Mouse (Mus musculus) embryonic facial prominence, embryonic 14.5 days (tissue): ENCODE data around the gene Cenpi. TPM values are rescaled to one million over a fixed set of nuclear protein-coding genes. Genes with fewer than 3 reads are reported as not detected.

Experiments
- ATAC-seq: fragments of 200-750 bp; cut with Nextera tagmentation; 2 replicates; pipeline ENCODE4 v1.8.0; 2017; ENCODE audit warnings: low read depth, moderate number of reproducible peaks, moderate TSS enrichment
- DNase-seq: peaks from one replicate; pipeline ENCODE4 v3.0.0-alpha.2; 2015; ENCODE audit warnings: low spot score
- H3K27ac ChIP-seq: fragments of 300-500 bp; sonication (generic); replicated peaks from 2 replicates; pipeline ENCODE4 v1.5.1; 2014; ENCODE audit warnings: low read depth, mild to moderate bottlenecking, low read length, moderate library complexity
- H3K27me3 ChIP-seq: fragments of 300-500 bp; sonication (generic); replicated peaks from 2 replicates; pipeline ENCODE4 v1.6.1; 2014; ENCODE audit warnings: low read length; ENCODE audit not compliant: control insufficient read depth, insufficient read depth
- H3K36me3 ChIP-seq: fragments of 300-500 bp; sonication (generic); 2 replicates; pipeline ENCODE4 v1.6.1; 2014; ENCODE audit warnings: low read length, mixed read lengths; ENCODE audit not compliant: control insufficient read depth, insufficient read depth
- H3K4me1 ChIP-seq: fragments of 300-500 bp; sonication (generic); 2 replicates; pipeline ENCODE4 v1.6.1; 2014; ENCODE audit warnings: antibody characterized with exemption, low read length; ENCODE audit not compliant: control insufficient read depth, insufficient read depth
- H3K4me2 ChIP-seq: fragments of 300-500 bp; sonication (generic); 2 replicates; pipeline ENCODE4 v1.6.1; 2014; ENCODE audit warnings: low read depth, mild to moderate bottlenecking, low read length, moderate library complexity, mixed read lengths
- H3K4me3 ChIP-seq: fragments of 300-500 bp; sonication (generic); 2 replicates; pipeline ENCODE4 v1.5.1; 2014; ENCODE audit warnings: low read depth, mild to moderate bottlenecking, low read length
- H3K9ac ChIP-seq: fragments of 300-500 bp; sonication (generic); 2 replicates; pipeline ENCODE4 v1.6.1; 2014; ENCODE audit warnings: low read depth, mild to moderate bottlenecking, low read length, moderate library complexity, mixed read lengths
- H3K9me3 ChIP-seq: fragments of 300-500 bp; sonication (generic); 2 replicates; pipeline ENCODE4 v1.6.1; 2016; ENCODE audit warnings: low read length; ENCODE audit not compliant: control insufficient read depth
- WGBS: fragments of 180-500 bp; shearing (Covaris S2); extraction: QIAGEN DNeasy Blood & Tissue Kit; methylation state at CpG from one replicate; pipeline ENCODE4 v1.1.7; 2014; 5-methylcytosine and 5-hydroxymethylcytosine counted together
- polyA plus RNA-seq: library from polyadenylated mRNA; unstranded; fragments of >200 nt; fragmentation: Nextera tagmentation; extraction: Ambion mirVana; gene quantifications from 2 replicates; pipeline ENCODE4 v1.2.1, GENCODE M21; 2014

Gene Cenpi
- 27.1 and 30.4 TPM in 2 replicates for polyA plus RNA-seq

- Histone ChIP-seq H3K4me3 (peak within 1 kb of the TSS; percentile 43), H3K27ac (peak within 1 kb of the TSS; percentile 68), H3K9ac (peak within 1 kb of the TSS; percentile 70), H3K4me1 (no peaks in the 10 kb centered on the region), H3K9me3 (no peaks in the 10 kb centered on the region), H3K4me2 (peak within 1 kb of the TSS; percentile 50), H3K27me3 (no peaks in the 10 kb centered on the region; the same call in 1 of the 2 replicates), H3K36me3 (no peaks in the 10 kb centered on the region)
- 21% methylated on average over 35 of the region's 36 CpGs for WGBS
- ATAC-seq: peak; percentile 98
- peak; percentile 94 for DNase-seq
Measured at GRCm38 (mm10) chrX:134307534-134308274, at the start of gene Cenpi. Gene Cenpi (plus strand): TSS chrX:134308084.

DNA sequence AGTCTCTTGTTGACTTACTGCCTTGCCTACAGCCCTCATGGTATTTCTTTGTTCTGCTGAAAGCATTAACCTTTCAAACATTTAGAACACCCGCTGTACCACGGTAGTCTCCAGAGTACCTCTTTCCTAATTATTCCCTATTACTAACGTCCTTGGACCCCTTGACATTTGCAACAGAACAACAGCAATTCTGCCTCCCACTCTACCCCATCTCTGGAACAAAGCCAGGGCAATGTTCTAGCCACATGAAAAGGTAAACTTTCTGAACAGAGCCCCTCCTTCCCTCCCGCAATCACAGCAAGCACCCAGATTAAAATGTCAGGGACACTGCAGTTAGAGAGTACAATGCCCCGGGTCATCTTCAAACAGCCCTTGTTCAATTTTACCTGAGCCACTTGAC lies 46.7 kb upstream of the Cenpi start:
- Histone ChIP-seq H3K4me2 (no peak overlapping the region), H3K36me3 (no peaks in the 10 kb centered on the region), H3K9ac (no peak overlapping the region), H3K9me3 (no peaks in the 10 kb centered on the region), H3K27ac (no peak overlapping the region), H3K27me3 (no peaks in the 10 kb centered on the region), H3K4me3 (no peak overlapping the region), H3K4me1 (no peaks in the 10 kb centered on the region)
- WGBS: 63% methylated on average over 5 of the region's 5 CpGs
- DNase-seq: no peak
- no peak for ATAC-seq

DNA sequence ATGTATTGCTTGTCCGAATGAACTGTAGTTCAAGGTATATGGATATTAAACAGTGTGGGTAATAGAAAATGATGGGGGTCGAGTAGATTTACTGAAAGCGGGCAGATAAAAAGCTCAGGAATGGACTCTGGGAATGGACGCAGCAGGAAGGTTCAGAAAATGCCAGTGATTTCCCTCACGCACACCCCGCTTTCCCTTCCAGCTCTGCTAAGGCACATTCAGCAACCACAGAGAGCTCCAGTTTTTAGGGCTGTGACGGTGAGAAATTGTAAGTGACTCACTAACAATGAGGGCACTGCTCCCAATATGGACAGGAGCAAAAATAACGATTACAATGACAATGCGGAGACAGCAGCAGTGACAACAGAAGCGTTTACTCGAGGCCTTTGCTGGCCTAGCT lies 45.8 kb upstream of the Cenpi start:
- DNase-seq (no peak), ATAC-seq (no peak)
- Histone ChIP-seq H3K4me1 (no peaks in the 10 kb centered on the region), H3K9ac (no peak overlapping the region), H3K36me3 (no peaks in the 10 kb centered on the region), H3K9me3 (no peaks in the 10 kb centered on the region), H3K27ac (no peak overlapping the region), H3K4me2 (no peak overlapping the region), H3K4me3 (no peak overlapping the region), H3K27me3 (no peaks in the 10 kb centered on the region)
- WGBS: 67% methylated on average over 11 of the region's 11 CpGs

DNA sequence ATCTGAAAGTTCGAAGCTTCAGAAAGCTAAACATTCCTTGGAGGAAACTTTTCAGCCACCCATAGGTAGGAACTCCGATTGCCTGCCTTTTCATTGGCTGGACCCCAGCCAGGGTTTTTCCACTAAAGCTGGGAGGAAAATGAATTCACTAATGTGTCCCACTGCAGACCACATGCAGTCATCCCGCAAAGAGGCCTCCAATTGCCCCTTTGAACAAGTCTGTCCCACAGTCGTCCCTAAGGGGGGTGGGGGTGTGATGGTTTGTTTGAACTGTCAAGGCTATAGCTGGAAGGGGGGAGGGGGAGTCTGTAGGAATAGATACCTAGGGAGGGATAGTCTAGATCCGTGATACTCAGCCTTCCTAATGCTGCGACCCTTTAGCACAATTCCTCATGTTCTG lies 32.2 kb upstream of the Cenpi start:
- H3K9ac ChIP-seq: no peak overlapping the region
- no peaks in the 10 kb centered on the region for H3K9me3 ChIP-seq
- H3K4me2 ChIP-seq: peak overlapping the region; percentile 54
- no peak overlapping the region for H3K27ac ChIP-seq
- H3K4me3 ChIP-seq: 0 out of 2 replicates have a peak overlapping the region, but pooled peaks have one; percentile 2
- ATAC-seq: peak; percentile 21; the same call in 1 of the 2 replicates
- peak; percentile 72 for DNase-seq
- H3K36me3 ChIP-seq: no peaks in the 10 kb centered on the region
- 31% methylated on average over 6 of the region's 6 CpGs for WGBS
- no peaks in the 10 kb centered on the region for H3K27me3 ChIP-seq
- no peaks in the 10 kb centered on the region for H3K4me1 ChIP-seq

GRCm38 (mm10) chrX:134276275-134277160 lies 31.4 kb upstream of the Cenpi start, which contains the start of gene Trmt2b:
Gene Trmt2b (minus strand): TSS chrX:134276984.
- Histone ChIP-seq H3K27me3 (no peaks in the 10 kb centered on the region), H3K36me3 (no peaks in the 10 kb centered on the region), H3K4me2 (peak within 1 kb of the TSS; percentile 54), H3K9ac (peak within 1 kb of the TSS; percentile 54), H3K27ac (peak within 1 kb of the TSS; percentile 63), H3K4me3 (peak within 1 kb of the TSS; percentile 42), H3K4me1 (no peaks in the 10 kb centered on the region), H3K9me3 (no peaks in the 10 kb centered on the region)
- DNase-seq (peak; percentile 74), ATAC-seq (peak; percentile 91)
- WGBS: 19% methylated on average over 16 of the region's 26 CpGs

DNA sequence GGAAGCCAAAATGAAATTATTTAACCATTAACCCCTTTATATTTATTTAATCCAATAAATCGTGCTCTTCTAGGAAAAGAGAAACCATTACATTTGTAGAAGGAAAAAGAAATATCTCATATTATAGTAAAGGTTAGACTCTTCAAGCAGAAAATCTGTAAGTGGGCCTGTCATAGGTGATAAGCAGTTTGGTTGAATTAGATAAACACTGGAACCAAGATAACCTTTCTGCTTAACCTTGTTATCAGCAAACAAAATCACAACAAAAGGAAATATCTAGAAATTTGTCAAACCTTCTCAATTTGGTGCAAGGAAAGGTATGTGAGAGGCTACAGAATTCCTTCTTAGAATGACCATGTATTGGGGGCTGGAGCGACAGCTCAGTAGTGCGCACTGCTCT lies 27.4 kb upstream of the Cenpi start:
- DNase-seq (no peak), ATAC-seq (no peak)
- Histone ChIP-seq H3K9ac (no peak overlapping the region), H3K27me3 (no peaks in the 10 kb centered on the region), H3K36me3 (no peaks in the 10 kb centered on the region), H3K4me2 (no peak overlapping the region), H3K4me1 (no peaks in the 10 kb centered on the region), H3K4me3 (no peak overlapping the region), H3K9me3 (no peaks in the 10 kb centered on the region), H3K27ac (no peak overlapping the region)
- 85% methylated on average over 3 of the region's 3 CpGs for WGBS

- Histone ChIP-seq H3K9ac (no peak overlapping the region), H3K27me3 (no peaks in the 10 kb centered on the region; the same call in 1 of the 2 replicates), H3K36me3 (no peaks in the 10 kb centered on the region), H3K4me2 (no peak overlapping the region), H3K9me3 (no peaks in the 10 kb centered on the region), H3K27ac (no peak overlapping the region), H3K4me1 (no peaks in the 10 kb centered on the region), H3K4me3 (no peak overlapping the region)
- ATAC-seq (no peak), DNase-seq (no peak)
- 88% methylated on average over 2 of the region's 2 CpGs for WGBS
Measured at GRCm38 (mm10) chrX:134285102-134285501, 22.8 kb upstream of the Cenpi start.

DNA sequence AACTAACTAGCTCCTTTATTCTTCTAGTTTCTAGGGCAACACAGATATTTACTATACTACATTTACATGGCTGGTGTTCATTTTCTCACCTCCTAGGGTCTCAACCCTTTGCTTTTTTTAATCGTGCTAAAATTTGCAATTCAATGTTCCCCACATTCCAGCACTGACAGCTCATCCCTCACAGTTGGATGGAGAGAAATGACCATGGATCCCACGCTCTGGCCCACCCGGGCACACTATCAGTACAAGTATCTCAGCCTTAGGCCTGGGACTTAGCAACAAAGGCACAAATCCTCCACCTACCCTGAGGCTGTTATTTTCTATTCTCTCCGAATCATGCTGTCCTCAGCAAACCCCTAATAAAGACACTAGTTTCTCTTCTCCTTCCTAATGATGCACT lies 22.1 kb upstream of the Cenpi start:
- DNase-seq: no peak
- H3K4me3 ChIP-seq: no peak overlapping the region
- H3K4me1 ChIP-seq: no peaks in the 10 kb centered on the region
- no peaks in the 10 kb centered on the region for H3K9me3 ChIP-seq
- H3K4me2 ChIP-seq: no peak overlapping the region
- no peak overlapping the region for H3K27ac ChIP-seq
- 67% methylated on average over 4 of the region's 4 CpGs for WGBS
- H3K9ac ChIP-seq: no peak overlapping the region
- no peaks in the 10 kb centered on the region for H3K36me3 ChIP-seq
- H3K27me3 ChIP-seq: no peaks in the 10 kb centered on the region; the same call in 1 of the 2 replicates
- ATAC-seq: no peak
